Mouse (Mus musculus): Measurements from ENCODE around the gene Car14. TPM values are rescaled to one million over a fixed set of nuclear protein-coding genes. Genes with fewer than 3 reads are reported as not detected.

The Car14 gene
- polyA plus RNA-seq, 1 experiment from 2014 or later, result 45.5 TPM

DNA sequence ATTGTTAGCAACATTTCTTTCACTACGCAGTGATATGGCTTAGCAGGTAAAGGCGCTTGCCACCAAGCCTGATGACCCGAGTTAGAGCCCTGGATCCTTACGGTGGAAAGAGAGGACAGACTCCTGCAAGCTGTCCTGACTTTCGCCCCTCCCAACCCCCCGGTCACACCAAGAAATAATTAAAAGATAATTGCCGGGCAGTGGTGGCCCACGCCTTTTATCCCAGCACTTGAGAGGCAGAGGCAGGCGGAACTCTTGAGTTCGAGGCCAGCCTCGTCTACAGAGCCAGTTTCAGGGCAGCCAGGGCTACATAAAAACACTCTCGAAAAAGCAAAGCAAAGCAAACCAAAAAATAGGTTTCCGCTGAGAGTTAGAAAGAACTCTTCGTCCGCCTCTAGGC, 33.5 kb downstream of the Car14 start:
- Histone ChIP-seq H3K27me3 (ENCODE audit: control insufficient read depth, insufficient read depth, low read length) (no peaks in the 10 kb centered on the region), H3K36me3 (ENCODE audit: control insufficient read depth, insufficient read depth, low read length) (peaks cover 45% of the 10 kb centered on the region), H3K4me1 (ENCODE audit: control insufficient read depth in 2 of 2, insufficient read depth in 2 of 2, low read length in 2 of 2) (peaks cover 0 to 11% of the 10 kb centered on the region in 2 experiments; a peak in 2 of 4 replicates), H3K9ac (ENCODE audit: low read length) (peak overlapping the region; percentile 87), H3K9me3 (ENCODE audit: control insufficient read depth, low read length) (no peaks in the 10 kb centered on the region), H3K4me3 (ENCODE audit: control insufficient read depth in 1 of 2, insufficient read depth in 1 of 2, low read depth in 1 of 2, low read length in 2 of 2) (peak overlapping the region; percentile 75 to 97), H3K4me2 (ENCODE audit: low read length) (peak overlapping the region; percentile 72), H3K27ac (replicated peaks in 1 of 2; ENCODE audit: control insufficient read depth in 1 of 2, insufficient read depth in 1 of 2, low read depth in 2 of 2, low read length in 2 of 2) (peak overlapping the region; percentile 86 to 98)
- no peak for ATAC-seq (ENCODE audit: insufficient number of reproducible peaks, insufficient read depth, low FRiP score, low read depth)
- 5% methylated on average over 15 of the region's 15 CpGs for WGBS

DNA sequence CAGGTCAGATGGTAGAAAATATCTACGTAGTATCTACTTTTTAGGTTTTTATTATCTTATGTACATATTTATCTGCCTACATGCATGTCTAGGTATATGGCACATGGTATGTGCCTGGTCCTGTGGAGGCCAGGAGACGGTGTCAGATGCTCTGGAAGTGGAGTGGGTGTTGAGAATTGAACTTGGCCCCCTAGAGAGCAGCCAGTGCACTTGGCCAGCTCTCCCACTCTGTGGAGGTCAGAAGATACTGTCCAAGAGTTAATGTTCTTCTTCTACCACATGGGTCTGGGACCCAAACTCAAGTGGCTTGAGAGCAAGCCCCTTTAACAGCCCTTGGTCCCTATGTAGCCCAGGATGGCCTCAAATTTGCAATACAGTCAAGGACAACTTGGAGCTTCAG, 37.1 kb downstream of the Car14 start:
- H3K4me3 ChIP-seq (ENCODE audit: control insufficient read depth in 1 of 2, insufficient read depth in 1 of 2, low read depth in 1 of 2, low read length in 2 of 2), result no peak overlapping the region
- H3K27me3 ChIP-seq (ENCODE audit: control insufficient read depth, insufficient read depth, low read length), result no peaks in the 10 kb centered on the region
- peaks cover 0 to 11% of the 10 kb centered on the region in 2 experiments; a peak in 2 of 4 replicates for H3K4me1 ChIP-seq (ENCODE audit: control insufficient read depth in 2 of 2, insufficient read depth in 2 of 2, low read length in 2 of 2)
- no peak overlapping the region for H3K27ac ChIP-seq (replicated peaks in 1 of 2; ENCODE audit: control insufficient read depth in 1 of 2, insufficient read depth in 1 of 2, low read depth in 2 of 2, low read length in 2 of 2)
- ATAC-seq (ENCODE audit: insufficient number of reproducible peaks, insufficient read depth, low FRiP score, low read depth), result no peak
- H3K9ac ChIP-seq (ENCODE audit: low read length), result no peak overlapping the region
- H3K9me3 ChIP-seq (ENCODE audit: control insufficient read depth, low read length), result no peaks in the 10 kb centered on the region
- H3K36me3 ChIP-seq (ENCODE audit: control insufficient read depth, insufficient read depth, low read length), result peaks cover 66% of the 10 kb centered on the region
- WGBS, result 85% methylated on average over 2 of the region's 2 CpGs
- no peak overlapping the region for H3K4me2 ChIP-seq (ENCODE audit: low read length)

DNA sequence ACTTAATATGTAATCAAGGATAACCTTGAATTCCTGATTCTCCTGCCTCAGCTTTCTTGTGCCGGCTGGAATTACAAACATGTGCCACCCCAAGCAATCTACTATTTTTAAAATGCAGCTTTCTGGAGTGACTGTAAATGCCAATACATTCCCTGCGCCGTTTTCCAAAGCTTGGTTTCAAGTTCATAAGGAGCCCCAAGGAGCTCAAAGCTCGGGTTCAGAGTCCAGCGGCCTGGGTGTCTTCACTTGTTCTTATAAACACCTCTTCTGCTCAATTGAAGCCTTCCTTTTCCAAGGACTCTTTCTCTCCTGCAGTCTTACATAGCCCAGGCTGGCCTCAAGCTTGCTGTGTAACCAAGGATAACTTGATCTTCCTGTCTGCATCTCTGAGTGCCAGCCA, 38.4 kb downstream of the Car14 start:
- H3K4me1 ChIP-seq (ENCODE audit: control insufficient read depth in 2 of 2, insufficient read depth in 2 of 2, low read length in 2 of 2), result peaks cover 0 to 5% of the 10 kb centered on the region in 2 experiments; a peak in 1 of 4 replicates
- peaks cover 66% of the 10 kb centered on the region for H3K36me3 ChIP-seq (ENCODE audit: control insufficient read depth, insufficient read depth, low read length)
- ATAC-seq (ENCODE audit: insufficient number of reproducible peaks, insufficient read depth, low FRiP score, low read depth), result no peak
- no peak overlapping the region for H3K27ac ChIP-seq (replicated peaks in 1 of 2; ENCODE audit: control insufficient read depth in 1 of 2, insufficient read depth in 1 of 2, low read depth in 2 of 2, low read length in 2 of 2)
- H3K4me3 ChIP-seq (ENCODE audit: control insufficient read depth in 1 of 2, insufficient read depth in 1 of 2, low read depth in 1 of 2, low read length in 2 of 2), result no peak overlapping the region
- H3K4me2 ChIP-seq (ENCODE audit: low read length), result no peak overlapping the region
- 78% methylated on average over 5 of the region's 5 CpGs for WGBS
- H3K9me3 ChIP-seq (ENCODE audit: control insufficient read depth, low read length), result no peaks in the 10 kb centered on the region
- no peaks in the 10 kb centered on the region for H3K27me3 ChIP-seq (ENCODE audit: control insufficient read depth, insufficient read depth, low read length)
- no peak overlapping the region for H3K9ac ChIP-seq (ENCODE audit: low read length)

DNA sequence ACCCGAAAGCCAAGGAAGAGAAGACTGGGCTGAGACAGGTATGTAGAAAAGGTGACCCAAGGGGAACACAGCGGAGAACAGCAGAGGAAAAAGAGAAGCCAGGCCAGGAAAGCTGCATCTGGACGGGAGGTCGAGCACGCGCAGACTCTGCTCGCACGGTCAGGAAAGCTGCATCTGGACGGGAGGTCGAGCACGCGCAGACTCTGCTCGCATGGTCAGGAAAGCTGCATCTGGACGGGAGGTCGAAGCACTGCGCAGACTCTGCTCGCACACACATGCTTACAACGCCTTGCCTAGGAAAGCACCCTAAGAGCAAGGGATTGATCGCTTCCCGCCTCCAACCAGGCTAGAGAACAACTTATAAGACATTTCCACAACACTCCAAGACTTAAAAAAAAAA, 38.9 kb downstream of the Car14 start:
- Histone ChIP-seq H3K27ac (replicated peaks in 1 of 2; ENCODE audit: control insufficient read depth in 1 of 2, insufficient read depth in 1 of 2, low read depth in 2 of 2, low read length in 2 of 2) (no peak overlapping the region), H3K4me1 (ENCODE audit: control insufficient read depth in 2 of 2, insufficient read depth in 2 of 2, low read length in 2 of 2) (peaks cover 0 to 3% of the 10 kb centered on the region in 2 experiments; a peak in 1 of 4 replicates), H3K4me2 (ENCODE audit: low read length) (no peak overlapping the region), H3K9me3 (ENCODE audit: control insufficient read depth, low read length) (no peaks in the 10 kb centered on the region), H3K36me3 (ENCODE audit: control insufficient read depth, insufficient read depth, low read length) (peaks cover 66% of the 10 kb centered on the region), H3K9ac (ENCODE audit: low read length) (no peak overlapping the region), H3K27me3 (ENCODE audit: control insufficient read depth, insufficient read depth, low read length) (no peaks in the 10 kb centered on the region), H3K4me3 (ENCODE audit: control insufficient read depth in 1 of 2, insufficient read depth in 1 of 2, low read depth in 1 of 2, low read length in 2 of 2) (no peak overlapping the region)
- no peak for ATAC-seq (ENCODE audit: insufficient number of reproducible peaks, insufficient read depth, low FRiP score, low read depth)
- 84% methylated on average over 20 of the region's 20 CpGs for WGBS

DNA sequence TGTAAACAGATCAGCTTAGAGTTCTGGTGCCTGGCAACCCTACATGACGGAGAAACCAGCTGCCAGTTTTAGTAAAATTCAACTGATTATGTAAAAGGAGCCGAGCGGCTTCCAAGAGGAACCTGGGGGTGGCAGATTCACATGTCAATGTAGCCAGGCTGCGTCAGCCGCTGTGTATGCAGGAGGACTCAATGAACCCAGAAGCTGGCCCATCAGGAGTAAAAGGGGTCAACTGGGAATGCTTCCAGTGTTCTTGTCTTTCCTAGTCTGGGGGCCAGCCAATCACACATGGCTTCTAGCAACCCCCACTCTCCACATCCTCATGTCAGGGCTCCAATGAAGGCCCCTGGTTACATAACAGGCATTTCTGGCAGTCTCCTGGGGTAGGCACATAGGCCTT, 39.4 kb downstream of the Car14 start:
- no peak overlapping the region for H3K9ac ChIP-seq (ENCODE audit: low read length)
- H3K4me3 ChIP-seq (ENCODE audit: control insufficient read depth in 1 of 2, insufficient read depth in 1 of 2, low read depth in 1 of 2, low read length in 2 of 2), result no peak overlapping the region
- 90% methylated on average over 5 of the region's 5 CpGs for WGBS
- ATAC-seq (ENCODE audit: insufficient number of reproducible peaks, insufficient read depth, low FRiP score, low read depth), result no peak
- H3K9me3 ChIP-seq (ENCODE audit: control insufficient read depth, low read length), result no peaks in the 10 kb centered on the region
- no peak overlapping the region for H3K27ac ChIP-seq (replicated peaks in 1 of 2; ENCODE audit: control insufficient read depth in 1 of 2, insufficient read depth in 1 of 2, low read depth in 2 of 2, low read length in 2 of 2)
- no peaks in the 10 kb centered on the region for H3K4me1 ChIP-seq (ENCODE audit: control insufficient read depth in 2 of 2, insufficient read depth in 2 of 2, low read length in 2 of 2)
- H3K4me2 ChIP-seq (ENCODE audit: low read length), result no peak overlapping the region
- no peaks in the 10 kb centered on the region for H3K27me3 ChIP-seq (ENCODE audit: control insufficient read depth, insufficient read depth, low read length)
- H3K36me3 ChIP-seq (ENCODE audit: control insufficient read depth, insufficient read depth, low read length), result peaks cover 66% of the 10 kb centered on the region

DNA sequence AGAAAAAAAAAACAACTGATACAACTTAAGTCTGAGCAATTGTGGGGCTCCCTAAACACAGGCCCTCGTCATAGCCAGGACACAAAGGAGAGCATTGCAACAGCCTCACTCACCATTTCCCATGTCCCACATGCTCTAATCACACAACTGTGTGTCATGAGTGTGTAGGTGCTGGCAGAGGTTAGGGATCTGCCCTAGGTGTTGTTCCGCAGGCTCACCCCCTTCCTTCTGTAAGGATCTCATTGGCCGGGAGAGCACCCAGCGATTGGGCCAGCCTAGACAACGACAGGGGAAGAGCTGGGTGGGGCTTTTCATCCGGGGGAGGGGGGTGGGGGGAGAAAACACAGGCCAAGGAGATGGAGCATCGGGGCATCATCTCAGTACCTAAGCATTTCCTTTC, 40.9 kb downstream of the Car14 start:
- no peaks in the 10 kb centered on the region for H3K27me3 ChIP-seq (ENCODE audit: control insufficient read depth, insufficient read depth, low read length)
- H3K4me3 ChIP-seq (ENCODE audit: control insufficient read depth in 1 of 2, insufficient read depth in 1 of 2, low read depth in 1 of 2, low read length in 2 of 2), result no peak overlapping the region
- no peaks in the 10 kb centered on the region for H3K9me3 ChIP-seq (ENCODE audit: control insufficient read depth, low read length)
- no peaks in the 10 kb centered on the region for H3K4me1 ChIP-seq (ENCODE audit: control insufficient read depth in 2 of 2, insufficient read depth in 2 of 2, low read length in 2 of 2)
- H3K9ac ChIP-seq (ENCODE audit: low read length), result no peak overlapping the region
- H3K4me2 ChIP-seq (ENCODE audit: low read length), result no peak overlapping the region
- no peak overlapping the region for H3K27ac ChIP-seq (replicated peaks in 1 of 2; ENCODE audit: control insufficient read depth in 1 of 2, insufficient read depth in 1 of 2, low read depth in 2 of 2, low read length in 2 of 2)
- ATAC-seq (ENCODE audit: insufficient number of reproducible peaks, insufficient read depth, low FRiP score, low read depth), result no peak
- WGBS, result 71% methylated on average over 7 of the region's 7 CpGs
- H3K36me3 ChIP-seq (ENCODE audit: control insufficient read depth, insufficient read depth, low read length), result peaks cover 51% of the 10 kb centered on the region

DNA sequence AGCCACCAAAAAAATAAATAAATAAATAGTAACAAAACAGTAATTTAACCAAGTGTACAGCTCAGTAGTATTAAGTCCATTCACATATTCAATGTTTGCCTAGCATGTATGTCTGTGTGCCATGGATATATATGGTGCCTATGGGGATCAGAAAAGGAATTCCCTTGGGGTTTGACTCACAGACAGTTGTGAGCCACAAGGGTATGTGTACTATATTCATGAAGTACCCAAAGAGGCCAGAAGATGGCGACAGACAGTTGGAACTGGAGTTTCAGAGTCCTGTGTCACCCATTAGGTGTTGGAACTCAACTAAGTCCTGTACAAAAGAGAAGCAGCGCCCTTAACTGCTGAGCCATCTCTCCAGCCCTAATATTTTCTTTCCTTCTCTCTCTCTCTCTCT, 42.7 kb downstream of the Car14 start:
- H3K27ac ChIP-seq (replicated peaks in 1 of 2; ENCODE audit: control insufficient read depth in 1 of 2, insufficient read depth in 1 of 2, low read depth in 2 of 2, low read length in 2 of 2), result no peak overlapping the region

DNA sequence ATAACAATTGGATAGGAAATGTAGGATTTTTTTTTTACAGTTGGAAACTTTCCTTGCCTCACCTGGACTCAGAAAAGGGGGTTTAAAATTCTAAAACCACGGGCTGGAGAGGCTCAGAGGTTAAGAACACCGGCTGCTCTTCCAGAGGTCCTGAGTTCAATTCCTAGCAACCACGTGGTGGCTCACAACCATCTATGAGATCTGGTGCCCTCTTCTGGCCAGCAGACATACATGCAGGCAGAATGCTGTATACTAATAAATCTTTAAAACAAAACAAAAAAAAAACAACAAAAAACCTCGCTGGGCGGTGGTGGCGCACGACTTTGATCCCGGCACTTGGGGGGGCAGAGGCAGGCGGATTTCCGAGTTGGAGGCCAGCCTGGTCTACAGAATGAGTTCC, 43.3 kb downstream of the Car14 start:
- no peaks in the 10 kb centered on the region for H3K9me3 ChIP-seq (ENCODE audit: control insufficient read depth, low read length)
- H3K36me3 ChIP-seq (ENCODE audit: control insufficient read depth, insufficient read depth, low read length), result peaks cover 32% of the 10 kb centered on the region
- H3K27me3 ChIP-seq (ENCODE audit: control insufficient read depth, insufficient read depth, low read length), result no peaks in the 10 kb centered on the region
- H3K4me2 ChIP-seq (ENCODE audit: low read length), result no peak overlapping the region
- H3K4me3 ChIP-seq (ENCODE audit: control insufficient read depth in 1 of 2, insufficient read depth in 1 of 2, low read depth in 1 of 2, low read length in 2 of 2), result no peak overlapping the region
- no peak overlapping the region for H3K27ac ChIP-seq (replicated peaks in 1 of 2; ENCODE audit: control insufficient read depth in 1 of 2, insufficient read depth in 1 of 2, low read depth in 2 of 2, low read length in 2 of 2)
- H3K4me1 ChIP-seq (ENCODE audit: control insufficient read depth in 2 of 2, insufficient read depth in 2 of 2, low read length in 2 of 2), result peaks cover 0 to 6% of the 10 kb centered on the region in 2 experiments; a peak in 1 of 4 replicates
- WGBS, result 79% methylated on average over 10 of the region's 10 CpGs
- no peak overlapping the region for H3K9ac ChIP-seq (ENCODE audit: low read length)
- ATAC-seq (ENCODE audit: insufficient number of reproducible peaks, insufficient read depth, low FRiP score, low read depth), result no peak

More for the DNA sequence above, 42.7 kb downstream of the Car14 start:
- H3K9me3 ChIP-seq (ENCODE audit: control insufficient read depth, low read length), result no peaks in the 10 kb centered on the region
- H3K4me3 ChIP-seq (ENCODE audit: control insufficient read depth in 1 of 2, insufficient read depth in 1 of 2, low read depth in 1 of 2, low read length in 2 of 2), result no peak overlapping the region
- 0 out of 2 replicates have a peak, but pooled peaks have one; percentile 19 for ATAC-seq (ENCODE audit: insufficient number of reproducible peaks, insufficient read depth, low FRiP score, low read depth)
- H3K27me3 ChIP-seq (ENCODE audit: control insufficient read depth, insufficient read depth, low read length), result no peaks in the 10 kb centered on the region
- peaks cover 34% of the 10 kb centered on the region for H3K36me3 ChIP-seq (ENCODE audit: control insufficient read depth, insufficient read depth, low read length)
- no peak overlapping the region for H3K9ac ChIP-seq (ENCODE audit: low read length)
- no peak overlapping the region for H3K4me2 ChIP-seq (ENCODE audit: low read length)
- 57% methylated on average over 2 of the region's 2 CpGs for WGBS
- peaks cover 0 to under 1% of the 10 kb centered on the region in 2 experiments; a peak in 1 of 4 replicates for H3K4me1 ChIP-seq (ENCODE audit: control insufficient read depth in 2 of 2, insufficient read depth in 2 of 2, low read length in 2 of 2)

Measured in heart, embryonic 14.5 days (tissue).